Mouse (Mus musculus) intestine, embryonic 14.5 days (tissue): ENCODE measurements around the gene Ppp1r9b. TPM values are rescaled to one million over a fixed set of nuclear protein-coding genes. Genes with fewer than 3 reads are reported as not detected.
A peak's percentile ranks its signal among the peaks of the same experiment; 100 is the strongest.

ENCODE experiments used
- ATAC-seq: fragments of 200-750 bp; cut with Nextera tagmentation; replicated peaks from 2 replicates; pipeline ENCODE4 v1.8.0; 2017; ENCODE audit warnings: low read depth, moderate number of reproducible peaks, moderate TSS enrichment, moderate library complexity; ENCODE audit not compliant: low FRiP score, low TSS enrichment
- DNase-seq: peaks from one replicate; pipeline ENCODE4 v3.0.0-alpha.2; 2018; ENCODE audit warnings: low spot score
- H3K27ac ChIP-seq: fragments of 300-500 bp; sonication (generic); 2 replicates; pipeline ENCODE4 v1.5.1; 2014; ENCODE audit warnings: low read depth, mild to moderate bottlenecking, control low read depth
- H3K27me3 ChIP-seq: fragments of 300-500 bp; sonication (generic); replicated peaks from 2 replicates; pipeline ENCODE4 v1.6.1; 2014; ENCODE audit warnings: low read length, control low read depth; ENCODE audit not compliant: control insufficient read depth, insufficient read depth
- H3K36me3 ChIP-seq: fragments of 300-500 bp; sonication (generic); 2 replicates; pipeline ENCODE4 v1.6.1; 2014; ENCODE audit warnings: low read length, control low read depth; ENCODE audit not compliant: control insufficient read depth, insufficient read depth
- H3K4me1 ChIP-seq: fragments of 300-500 bp; sonication (generic); replicated peaks from 2 replicates; pipeline ENCODE4 v1.6.1; 2014; ENCODE audit warnings: low read length, control low read depth, mixed read lengths; ENCODE audit not compliant: control insufficient read depth, insufficient read depth
- H3K4me2 ChIP-seq: fragments of 300-500 bp; sonication (generic); 2 replicates; pipeline ENCODE4 v1.6.1; 2014; ENCODE audit warnings: low read length
- H3K4me3 ChIP-seq: fragments of 300-500 bp; sonication (generic); 2 replicates; pipeline ENCODE4 v1.5.1; 2014; ENCODE audit warnings: low read depth, low read length, control low read depth, mixed read lengths
- H3K9ac ChIP-seq: fragments of 300-500 bp; sonication (generic); 2 replicates; pipeline ENCODE4 v1.6.1; 2014; ENCODE audit warnings: mild to moderate bottlenecking, low read length
- H3K9me3 ChIP-seq: fragments of 300-500 bp; sonication (generic); 2 replicates; pipeline ENCODE4 v1.6.1; 2016; ENCODE audit warnings: low read length, control low read depth; ENCODE audit not compliant: control insufficient read depth
- WGBS: fragments of 180-500 bp; shearing (Covaris S2); extraction: QIAGEN DNeasy Blood & Tissue Kit; methylation state at CpG from one replicate; pipeline ENCODE4 v1.1.7; 2014; 5-methylcytosine and 5-hydroxymethylcytosine counted together
- polyA plus RNA-seq: library from polyadenylated mRNA; unstranded; fragments of >200 nt; fragmentation: Nextera tagmentation; extraction: Ambion mirVana; gene quantifications from 2 replicates; pipeline ENCODE4 v1.2.1, GENCODE M21; 2014

Ppp1r9b gene
- polyA plus RNA-seq, 1 experiment from 2014 or later, result 11.9 TPM

DNA sequence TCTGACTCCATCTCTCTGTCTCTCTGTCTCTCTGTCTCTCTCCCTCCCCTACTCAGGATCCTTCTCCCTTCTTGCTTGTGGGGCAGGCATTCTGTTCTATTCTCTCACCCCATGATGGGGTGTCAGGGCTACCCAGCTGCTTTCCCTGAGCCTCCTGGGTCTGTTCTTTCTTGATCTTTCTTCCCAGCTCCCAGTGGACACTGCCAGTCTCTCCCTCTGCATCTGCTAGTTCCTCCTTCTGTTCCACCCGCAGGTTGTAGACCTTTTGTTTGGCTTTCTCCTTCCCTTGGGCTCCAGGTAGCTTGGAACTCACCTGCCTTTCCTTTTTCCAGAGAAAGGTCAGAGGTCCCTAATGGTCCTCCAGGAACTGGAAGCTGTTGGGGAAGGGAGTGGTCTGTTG is 20.6 kb downstream of the Ppp1r9b start:
- no peak for DNase-seq
- Histone ChIP-seq H3K27me3 (no peaks in the 10 kb centered on the region), H3K27ac (no peak overlapping the region), H3K36me3 (peaks cover 15% of the 10 kb centered on the region), H3K4me3 (peak overlapping the region; percentile 77), H3K9ac (peak overlapping the region; percentile 34; the same call in 1 of the 2 replicates), H3K9me3 (no peaks in the 10 kb centered on the region), H3K4me2 (peak overlapping the region; percentile 80), H3K4me1 (peaks cover 36% of the 10 kb centered on the region)
- no peak for ATAC-seq
- WGBS, result 20% methylated on average over 1 of the region's 1 CpGs

DNA sequence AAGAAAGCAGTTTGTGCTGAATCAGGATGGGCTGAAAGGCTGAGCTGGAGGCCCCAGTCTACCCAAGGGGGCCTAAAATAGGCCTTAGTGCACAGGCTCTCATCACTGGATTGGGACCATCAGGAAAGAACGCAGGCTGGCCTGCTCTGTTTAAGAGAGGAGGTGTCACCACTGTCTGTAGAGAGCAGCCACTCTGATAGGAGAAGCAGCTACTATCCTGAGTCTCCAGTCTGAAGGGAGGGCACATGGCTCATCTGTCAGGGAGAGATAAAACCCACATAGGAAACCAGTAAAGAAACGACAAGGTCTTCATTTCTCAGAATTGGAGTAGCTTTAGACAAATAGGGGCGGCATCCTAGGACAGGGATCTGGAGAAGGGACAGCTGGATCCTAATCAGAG is 21.2 kb downstream of the Ppp1r9b start:
- no peak for ATAC-seq
- Histone ChIP-seq H3K9me3 (no peaks in the 10 kb centered on the region), H3K4me2 (peak overlapping the region; percentile 80), H3K4me3 (peak overlapping the region; percentile 77; the same call in 1 of the 2 replicates), H3K27me3 (no peaks in the 10 kb centered on the region), H3K4me1 (peaks cover 32% of the 10 kb centered on the region), H3K9ac (no peak overlapping the region; the same call in 1 of the 2 replicates), H3K36me3 (peaks cover 17% of the 10 kb centered on the region), H3K27ac (no peak overlapping the region)
- WGBS, result 46% methylated on average over 3 of the region's 3 CpGs
- no peak for DNase-seq

DNA sequence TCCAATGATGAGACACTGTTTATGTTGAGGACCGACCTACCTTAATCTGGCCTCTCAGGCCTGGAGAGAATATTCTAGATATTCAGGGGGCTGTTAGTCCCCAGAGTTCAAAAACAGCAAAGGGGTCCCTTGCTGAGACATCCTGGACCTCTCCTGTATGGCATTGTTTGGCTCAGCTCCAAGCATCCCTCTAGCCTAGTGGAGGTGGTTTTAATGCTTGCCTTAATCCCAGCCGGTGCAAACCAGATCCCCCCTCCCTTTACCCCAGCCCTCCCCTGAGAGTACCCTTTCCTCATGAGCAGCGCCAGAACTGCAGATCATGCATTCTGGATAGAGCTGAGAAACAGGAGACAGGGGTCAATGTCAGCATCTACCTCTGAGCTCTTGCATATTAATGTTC is 21.7 kb downstream of the Ppp1r9b start:
- H3K4me1 ChIP-seq, result peaks cover 27% of the 10 kb centered on the region
- H3K27ac ChIP-seq, result no peak overlapping the region
- ATAC-seq, result no peak
- H3K9me3 ChIP-seq, result no peaks in the 10 kb centered on the region
- peaks cover 21% of the 10 kb centered on the region for H3K36me3 ChIP-seq
- H3K9ac ChIP-seq, result no peak overlapping the region
- DNase-seq, result no peak
- H3K4me3 ChIP-seq, result no peak overlapping the region
- peak overlapping the region; percentile 80 for H3K4me2 ChIP-seq
- WGBS, result 41% methylated on average over 3 of the region's 3 CpGs
- no peaks in the 10 kb centered on the region for H3K27me3 ChIP-seq

- Histone ChIP-seq H3K9me3 (no peaks in the 10 kb centered on the region), H3K4me3 (no peak overlapping the region), H3K27me3 (no peaks in the 10 kb centered on the region), H3K4me1 (peaks cover 15% of the 10 kb centered on the region), H3K9ac (no peak overlapping the region), H3K36me3 (peaks cover 41% of the 10 kb centered on the region), H3K27ac (no peak overlapping the region), H3K4me2 (no peak overlapping the region)
- ATAC-seq, result no peak
- WGBS, result 71% methylated on average over 3 of the region's 3 CpGs
- no peak for DNase-seq
Observed at GRCm38 (mm10) chr11:95015484-95015883, 24.6 kb downstream of the Ppp1r9b start.

GRCm38 (mm10) chr11:95022237-95022992 is 31.6 kb downstream of the Ppp1r9b start:
- H3K36me3 ChIP-seq, result peaks cover 68% of the 10 kb centered on the region
- WGBS, result 75% methylated on average over 10 of the region's 10 CpGs

DNA sequence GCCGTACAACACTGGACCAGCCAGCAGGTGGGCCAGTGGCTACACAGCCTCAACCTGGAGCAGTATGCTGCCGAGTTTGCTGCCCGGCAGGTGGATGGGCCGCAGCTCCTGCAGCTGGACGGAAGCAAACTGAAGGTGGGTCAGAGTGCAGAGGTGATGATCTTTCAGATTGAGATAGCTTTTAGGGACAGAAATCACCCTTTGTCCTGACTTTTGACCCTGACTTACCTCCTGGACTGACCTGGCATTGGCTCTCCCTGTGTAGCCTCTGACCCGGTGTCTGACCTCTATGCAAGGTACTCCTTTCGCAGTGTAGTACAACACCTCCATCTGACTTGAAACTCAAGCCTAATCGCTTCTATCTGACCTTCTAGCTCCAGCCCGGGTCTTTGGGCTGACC is 32.6 kb downstream of the Ppp1r9b start:
- Histone ChIP-seq H3K27me3 (no peaks in the 10 kb centered on the region), H3K4me2 (no peak overlapping the region), H3K4me1 (no peaks in the 10 kb centered on the region), H3K9ac (no peak overlapping the region), H3K9me3 (no peaks in the 10 kb centered on the region), H3K27ac (no peak overlapping the region), H3K4me3 (no peak overlapping the region), H3K36me3 (peaks cover 67% of the 10 kb centered on the region)
- no peak for DNase-seq
- no peak for ATAC-seq
- WGBS, result 93% methylated on average over 9 of the region's 9 CpGs

More at GRCm38 (mm10) chr11:95022237-95022992, 31.6 kb downstream of the Ppp1r9b start:
- Histone ChIP-seq H3K9me3 (no peaks in the 10 kb centered on the region), H3K27me3 (no peaks in the 10 kb centered on the region), H3K4me3 (no peak overlapping the region), H3K4me1 (no peaks in the 10 kb centered on the region), H3K9ac (no peak overlapping the region), H3K27ac (no peak overlapping the region), H3K4me2 (no peak overlapping the region)
- ATAC-seq (no peak), DNase-seq (no peak)

- Histone ChIP-seq H3K4me1 (no peaks in the 10 kb centered on the region), H3K4me2 (no peak overlapping the region), H3K27me3 (no peaks in the 10 kb centered on the region), H3K9ac (no peak overlapping the region), H3K27ac (no peak overlapping the region), H3K4me3 (no peak overlapping the region), H3K36me3 (peaks cover 57% of the 10 kb centered on the region), H3K9me3 (no peaks in the 10 kb centered on the region)
- no peak for ATAC-seq
- no peak for DNase-seq
- WGBS, result 70% methylated on average over 29 of the region's 29 CpGs
Observed at GRCm38 (mm10) chr11:95024439-95025184, 33.8 kb downstream of the Ppp1r9b start.

DNA sequence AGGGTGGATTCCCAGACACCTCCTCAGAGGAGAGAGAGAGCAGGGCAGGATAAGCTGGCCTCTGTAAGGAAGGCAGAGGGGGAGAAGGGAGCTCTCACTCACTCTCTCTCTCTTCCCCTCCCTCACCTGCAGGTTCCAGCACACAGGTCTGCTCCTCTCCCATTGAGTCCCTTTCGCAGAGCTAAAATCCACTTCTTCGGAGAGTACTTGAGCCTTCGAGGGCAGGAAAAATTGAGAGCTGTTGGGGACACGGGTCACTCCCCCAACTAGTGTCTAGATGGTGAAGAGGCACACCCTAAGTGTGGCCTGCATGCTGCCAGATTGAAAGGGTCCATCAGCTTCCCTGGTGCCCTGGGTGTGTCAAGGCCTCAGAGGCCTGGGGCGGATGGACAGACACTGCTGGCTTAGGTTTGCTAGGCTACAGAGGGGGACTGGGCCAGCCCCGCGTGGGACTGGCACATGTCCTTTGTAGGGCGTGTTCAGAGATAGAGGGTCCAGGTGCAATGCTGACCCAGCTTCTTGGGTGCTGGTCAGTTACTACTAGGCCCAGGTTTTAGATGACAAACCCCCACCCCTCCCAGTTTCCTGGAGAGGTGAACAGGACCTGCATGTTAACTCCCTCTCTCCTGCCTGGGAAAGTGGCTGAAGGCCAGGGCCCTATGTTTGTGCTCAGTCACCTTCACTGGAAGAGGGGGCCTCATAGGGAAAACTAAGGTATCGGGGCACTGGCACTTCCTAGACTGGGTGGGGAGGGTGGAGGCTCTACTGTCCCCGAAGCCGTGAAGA is 34.6 kb downstream of the Ppp1r9b start:
- ATAC-seq (no peak), DNase-seq (no peak)
- no peak overlapping the region for H3K27ac ChIP-seq

More for the DNA sequence above, 34.6 kb downstream of the Ppp1r9b start:
- 88% methylated on average over 11 of the region's 11 CpGs for WGBS
- Histone ChIP-seq H3K9me3 (no peaks in the 10 kb centered on the region), H3K36me3 (peaks cover 48% of the 10 kb centered on the region), H3K4me2 (no peak overlapping the region), H3K4me3 (no peak overlapping the region), H3K9ac (no peak overlapping the region), H3K27me3 (no peaks in the 10 kb centered on the region), H3K4me1 (no peaks in the 10 kb centered on the region)
